Mouse (Mus musculus) myocyte (in vitro differentiated cells): Measurements from ENCODE around the gene Ctns. TPM values are rescaled to one million over a fixed set of nuclear protein-coding genes. Genes with fewer than 3 reads are reported as not detected.

ENCODE experiments used
- H3K27me3 ChIP-seq: one replicate; pipeline ENCODE4 v1.6.1; 2011; ENCODE audit not compliant: control insufficient read depth, insufficient read depth, insufficient read length
- H3K36me3 ChIP-seq: one replicate; pipeline ENCODE4 v1.6.1; 2011; ENCODE audit not compliant: control insufficient read depth, insufficient read depth
- H3K4me2 ChIP-seq: one replicate; pipeline ENCODE4 v1.6.1; 2011; ENCODE audit warnings: low read depth, control low read depth
- H3K4me3 ChIP-seq: one replicate; pipeline ENCODE4 v1.5.1; 2011; ENCODE audit warnings: mild to moderate bottlenecking, control low read depth, moderate library complexity
- H3K79me2 ChIP-seq: one replicate; pipeline ENCODE4 v1.6.1; 2011; ENCODE audit not compliant: control insufficient read depth, insufficient read depth
- H3ac ChIP-seq: one replicate; pipeline ENCODE4 v1.6.1; 2011; ENCODE audit not compliant: control insufficient read depth, insufficient read length
- CEBPB ChIP-seq: IDR thresholded peaks from 2 replicates; pipeline ENCODE4 v1.6.1; 2011; ENCODE audit warnings: mild to moderate bottlenecking, moderate library complexity; ENCODE audit not compliant: poor library complexity, insufficient read depth, severe bottlenecking
- E2F4 ChIP-seq: IDR thresholded peaks from one replicate; pipeline ENCODE4 v1.6.1; 2011; ENCODE audit warnings: mild to moderate bottlenecking, control low read depth, moderate library complexity; ENCODE audit not compliant: insufficient read depth
- MAX ChIP-seq: IDR thresholded peaks from one replicate; pipeline ENCODE4 v1.6.1; 2011; ENCODE audit warnings: low read depth, mild to moderate bottlenecking, control low read depth
- MYOD1 ChIP-seq, 3 experiments: IDR thresholded peaks; one replicate each; pipeline ENCODE4 v1.6.1; 2011; ENCODE audit warnings: control low read depth in 2 of 3, low read depth in 2 of 3, mild to moderate bottlenecking in 2 of 3, moderate library complexity in 1 of 3; ENCODE audit not compliant: insufficient read length in 2 of 3, control insufficient read depth in 1 of 3
- MYOG ChIP-seq, 3 experiments: IDR thresholded peaks; one replicate each; pipeline ENCODE4 v1.6.1; 2011; ENCODE audit warnings: control low read depth in 2 of 3, low read depth in 2 of 3, mild to moderate bottlenecking in 2 of 3; ENCODE audit not compliant: insufficient read length in 2 of 3, control insufficient read depth in 1 of 3, insufficient read depth in 1 of 3
- POLR2A ChIP-seq: IDR thresholded peaks from one replicate; pipeline ENCODE4 v1.6.1; 2011; ENCODE audit warnings: low read depth, mild to moderate bottlenecking, control low read depth, moderate library complexity; ENCODE audit not compliant: insufficient read length
- POLR2AphosphoS2 ChIP-seq: IDR thresholded peaks from one replicate; pipeline ENCODE4 v1.6.1; 2011; ENCODE audit warnings: low read depth, control low read depth; ENCODE audit not compliant: insufficient read length
- REST ChIP-seq: IDR thresholded peaks from one replicate; pipeline ENCODE4 v1.6.1; 2011; ENCODE audit warnings: mild to moderate bottlenecking, control low read depth, moderate library complexity; ENCODE audit not compliant: insufficient read depth, insufficient read length
- SRF ChIP-seq: IDR thresholded peaks from one replicate; pipeline ENCODE4 v1.6.1; 2011; ENCODE audit warnings: low read depth; ENCODE audit not compliant: control insufficient read depth, insufficient read length
- TCF12 ChIP-seq: IDR thresholded peaks from one replicate; pipeline ENCODE4 v1.6.1; 2011; ENCODE audit warnings: mild to moderate bottlenecking, control low read depth; ENCODE audit not compliant: poor library complexity, insufficient read depth, severe bottlenecking
- TCF3 ChIP-seq: IDR thresholded peaks from one replicate; pipeline ENCODE4 v1.6.1; 2011; ENCODE audit warnings: low read depth, control low read depth; ENCODE audit not compliant: insufficient read length
- USF1 ChIP-seq: IDR thresholded peaks from one replicate; pipeline ENCODE4 v1.6.1; 2011; ENCODE audit warnings: low read depth, mild to moderate bottlenecking, control low read depth, moderate library complexity
- polyA plus RNA-seq: library from polyadenylated mRNA; unstranded; fragments of >200 nt; fragmentation: generic; extraction: Trizol; gene quantifications from one replicate; pipeline ENCODE4 v1.2.1, GENCODE M21; 2012; ENCODE audit warnings: missing spikeins

Ctns gene
- polyA plus RNA-seq, 1 experiment = 11.6 TPM

- TF ChIP-seq SRF = peak; percentile 11
- no peak for TF ChIP-seq POLR2AphosphoS2
- peak overlapping the region; percentile 92 for H3ac ChIP-seq
- H3K4me2 ChIP-seq = peak overlapping the region; percentile 82
- H3K36me3 ChIP-seq = peaks cover 9% of the 10 kb centered on the region
- peaks cover 65% of the 10 kb centered on the region for H3K79me2 ChIP-seq
- H3K27me3 ChIP-seq = no peaks in the 10 kb centered on the region
- H3K4me3 ChIP-seq = peak overlapping the region; percentile 77
These were observed 21.4 kb downstream of the Ctns start for GRCm38 (mm10) chr11:73177509-73177875.

- peak within 1 kb of the TSS; percentile 92 for H3ac ChIP-seq
- H3K4me2 ChIP-seq = peak within 1 kb of the TSS; percentile 98
- TF ChIP-seq SRF (peak; percentile 39), CEBPB (no peak), TCF3 (no peak), E2F4 (no peak), POLR2A (peak; percentile 75), TCF12 (no peak), USF1 (no peak), MYOD1 (IDR thresholded peaks at IDR 0.05; ENCODE audit: control insufficient read depth in 1 of 3, insufficient read length in 2 of 3, low read depth in 2 of 3) (no peak), REST (no peak), POLR2AphosphoS2 (peak; percentile 76), MYOG (IDR thresholded peaks at IDR 0.05; ENCODE audit: control insufficient read depth in 1 of 3, insufficient read depth in 1 of 3, insufficient read length in 2 of 3, low read depth in 2 of 3) (peak in 1 of 3 experiments; percentile 7), MAX (no peak)
- peak within 1 kb of the TSS; percentile 77 for H3K4me3 ChIP-seq
- H3K79me2 ChIP-seq = peaks cover 65% of the 10 kb centered on the region
- peaks cover 9% of the 10 kb centered on the region for H3K36me3 ChIP-seq
- H3K27me3 ChIP-seq = no peaks in the 10 kb centered on the region
These were observed 22.0 kb downstream of the Ctns start, which contains the start of the genes Emc6 and Tax1bp3 for GRCm38 (mm10) chr11:73176608-73177508. Emc6 (minus strand) TSS chr11:73177037. Tax1bp3 (plus strand) TSS chr11:73177083.

GRCm38 (mm10) chr11:73176186-73176585 lies 22.7 kb downstream of the Ctns start:
- H3K4me2 ChIP-seq = peak overlapping the region; percentile 98
- peak overlapping the region; percentile 77 for H3K4me3 ChIP-seq
- TF ChIP-seq MYOG (IDR thresholded peaks at IDR 0.05; ENCODE audit: control insufficient read depth in 1 of 3, insufficient read depth in 1 of 3, insufficient read length in 2 of 3, low read depth in 2 of 3) = no peak
- TF ChIP-seq CEBPB = 0 out of 2 replicates have a peak, but pooled peaks have one; percentile 0
- H3ac ChIP-seq = peak overlapping the region; percentile 92
- H3K27me3 ChIP-seq = no peaks in the 10 kb centered on the region
- H3K79me2 ChIP-seq = peaks cover 65% of the 10 kb centered on the region
- H3K36me3 ChIP-seq = peaks cover 9% of the 10 kb centered on the region

GRCm38 (mm10) chr11:73175612-73176011 lies 23.2 kb downstream of the Ctns start:
- peaks cover 65% of the 10 kb centered on the region for H3K79me2 ChIP-seq
- no peak overlapping the region for H3ac ChIP-seq
- peak overlapping the region; percentile 77 for H3K4me3 ChIP-seq
- H3K36me3 ChIP-seq = peaks cover 9% of the 10 kb centered on the region
- peak overlapping the region; percentile 98 for H3K4me2 ChIP-seq
- TF ChIP-seq CEBPB (0 out of 2 replicates have a peak, but pooled peaks have one; percentile 1), MAX (no peak), MYOD1 (IDR thresholded peaks at IDR 0.05; ENCODE audit: control insufficient read depth in 1 of 3, insufficient read length in 2 of 3, low read depth in 2 of 3) (no peak)
- H3K27me3 ChIP-seq = no peaks in the 10 kb centered on the region

- no peak overlapping the region for H3ac ChIP-seq
- H3K79me2 ChIP-seq = peaks cover 37% of the 10 kb centered on the region
- H3K27me3 ChIP-seq = no peaks in the 10 kb centered on the region
- H3K4me3 ChIP-seq = no peak overlapping the region
- TF ChIP-seq POLR2A (no peak), TCF3 (no peak), MAX (no peak), SRF (no peak), E2F4 (no peak), USF1 (no peak), TCF12 (no peak), POLR2AphosphoS2 (no peak), MYOG (IDR thresholded peaks at IDR 0.05; ENCODE audit: control insufficient read depth in 1 of 3, insufficient read depth in 1 of 3, insufficient read length in 2 of 3, low read depth in 2 of 3) (no peak), MYOD1 (IDR thresholded peaks at IDR 0.05; ENCODE audit: control insufficient read depth in 1 of 3, insufficient read length in 2 of 3, low read depth in 2 of 3) (no peak)
- H3K36me3 ChIP-seq = peaks cover 9% of the 10 kb centered on the region
- no peak overlapping the region for H3K4me2 ChIP-seq
These were observed 26.7 kb downstream of the Ctns start for GRCm38 (mm10) chr11:73172186-73172585.
